Mouse (Mus musculus) heart, embryonic 11.5 days (tissue): ENCODE measurements around the gene Dis3. TPM values are rescaled to one million over a fixed set of nuclear protein-coding genes. Genes with fewer than 3 reads are reported as not detected.

ENCODE experiments used
- ATAC-seq: fragments of 200-750 bp; cut with Nextera tagmentation; replicated peaks from 2 replicates; pipeline ENCODE4 v1.8.0; 2017; ENCODE audit warnings: moderate library complexity; ENCODE audit not compliant: insufficient number of reproducible peaks, low FRiP score, low TSS enrichment
- H3K27ac ChIP-seq: fragments of 300-500 bp; sonication (generic); 2 replicates; pipeline ENCODE4 v1.5.1; 2014; ENCODE audit warnings: mild to moderate bottlenecking, low read depth, low read length
- H3K27me3 ChIP-seq: fragments of 300-500 bp; sonication (generic); 2 replicates; pipeline ENCODE4 v1.6.1; 2014; ENCODE audit warnings: mild to moderate bottlenecking, low read length, mixed read lengths; ENCODE audit not compliant: control insufficient read depth, insufficient read depth
- H3K36me3 ChIP-seq: fragments of 300-500 bp; sonication (generic); 2 replicates; pipeline ENCODE4 v1.6.1; 2014; ENCODE audit warnings: mild to moderate bottlenecking, low read length, moderate library complexity, mixed read lengths; ENCODE audit not compliant: control insufficient read depth, insufficient read depth
- H3K4me1 ChIP-seq: fragments of 300-500 bp; sonication (generic); 2 replicates; pipeline ENCODE4 v1.6.1; 2014; ENCODE audit warnings: low read length; ENCODE audit not compliant: control insufficient read depth, insufficient read depth
- H3K4me2 ChIP-seq: fragments of 300-500 bp; sonication (generic); 2 replicates; pipeline ENCODE4 v1.6.1; 2014; ENCODE audit warnings: mild to moderate bottlenecking, moderate library complexity
- H3K4me3 ChIP-seq: fragments of 300-500 bp; sonication (generic); 2 replicates; pipeline ENCODE4 v1.5.1; 2014; ENCODE audit warnings: low read depth, low read length
- H3K9ac ChIP-seq: fragments of 300-500 bp; sonication (generic); 2 replicates; pipeline ENCODE4 v1.6.1; 2014; ENCODE audit warnings: mild to moderate bottlenecking, low read depth, low read length, moderate library complexity
- H3K9me3 ChIP-seq: fragments of 300-500 bp; sonication (generic); replicated peaks from 2 replicates; pipeline ENCODE4 v1.6.1; 2016; ENCODE audit warnings: low read length; ENCODE audit not compliant: control insufficient read depth
- WGBS: fragments of 180-500 bp; shearing (Covaris S2); extraction: QIAGEN DNeasy Blood & Tissue Kit; methylation state at CpG from one replicate; pipeline ENCODE4 v1.1.7; 2014; ENCODE audit not compliant: insufficient replicate concordance; 5-methylcytosine and 5-hydroxymethylcytosine counted together
- polyA plus RNA-seq: library from polyadenylated mRNA; unstranded; fragments of >200 nt; fragmentation: Nextera tagmentation; extraction: Ambion mirVana; gene quantifications from 2 replicates; pipeline ENCODE4 v1.2.1, GENCODE M21; 2014

Gene Dis3
- polyA plus RNA-seq, 1 experiment from 2014 or later: 31.9 TPM

DNA sequence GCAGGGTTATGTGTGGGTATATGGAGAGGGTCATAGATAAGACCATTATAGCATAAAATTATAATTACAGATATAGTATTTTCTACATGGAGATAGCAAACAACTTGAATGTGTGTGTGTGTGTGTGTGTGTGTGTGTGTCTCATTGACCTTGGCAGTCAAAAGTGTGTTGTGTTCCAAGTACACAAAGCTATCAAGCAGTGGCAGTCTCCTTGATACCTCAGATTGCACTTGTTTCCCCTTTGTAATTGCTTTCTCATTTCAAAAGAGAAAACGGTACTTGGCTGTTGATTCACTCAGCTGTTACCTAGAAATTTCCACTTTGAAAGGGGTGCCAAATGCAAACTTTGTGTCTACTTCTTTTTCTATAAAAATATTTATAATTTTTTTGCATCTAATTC lies 27.9 kb upstream of the Dis3 start:
- Histone ChIP-seq H3K4me2 (no peak overlapping the region), H3K9me3 (no peaks in the 10 kb centered on the region), H3K4me1 (no peaks in the 10 kb centered on the region), H3K27ac (no peak overlapping the region), H3K36me3 (no peaks in the 10 kb centered on the region), H3K27me3 (no peaks in the 10 kb centered on the region), H3K4me3 (no peak overlapping the region), H3K9ac (no peak overlapping the region)
- no peak for ATAC-seq
- 71% methylated on average over 1 of the region's 1 CpGs for WGBS

DNA sequence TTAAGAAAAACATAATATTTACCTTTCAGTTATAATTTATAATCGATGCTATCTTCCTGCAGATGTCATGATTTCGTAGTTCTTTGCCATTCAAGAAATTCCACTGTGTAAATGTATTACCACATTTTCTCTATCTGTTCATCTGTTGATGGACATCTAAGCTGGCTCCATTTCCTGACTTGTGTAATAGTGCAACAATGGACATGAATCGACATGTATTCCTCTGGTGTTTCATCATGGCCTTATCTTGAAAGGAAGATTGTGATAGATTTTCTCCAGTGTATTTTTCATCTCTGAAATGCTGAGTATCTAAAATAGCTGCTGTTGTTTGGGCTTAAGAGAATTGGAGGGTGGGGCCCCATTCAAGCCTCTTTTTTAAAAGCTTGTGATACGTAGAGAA lies 27.1 kb upstream of the Dis3 start:
- no peak for ATAC-seq
- WGBS: 87% methylated on average over 4 of the region's 4 CpGs
- H3K4me1 ChIP-seq: no peaks in the 10 kb centered on the region
- H3K4me2 ChIP-seq: no peak overlapping the region
- H3K4me3 ChIP-seq: no peak overlapping the region
- no peak overlapping the region for H3K27ac ChIP-seq
- 0 out of 2 replicates have a peak, but pooled peaks cover 2% of the 10 kb centered on the region for H3K36me3 ChIP-seq
- no peaks in the 10 kb centered on the region for H3K9me3 ChIP-seq
- H3K9ac ChIP-seq: no peak overlapping the region
- no peaks in the 10 kb centered on the region for H3K27me3 ChIP-seq

DNA sequence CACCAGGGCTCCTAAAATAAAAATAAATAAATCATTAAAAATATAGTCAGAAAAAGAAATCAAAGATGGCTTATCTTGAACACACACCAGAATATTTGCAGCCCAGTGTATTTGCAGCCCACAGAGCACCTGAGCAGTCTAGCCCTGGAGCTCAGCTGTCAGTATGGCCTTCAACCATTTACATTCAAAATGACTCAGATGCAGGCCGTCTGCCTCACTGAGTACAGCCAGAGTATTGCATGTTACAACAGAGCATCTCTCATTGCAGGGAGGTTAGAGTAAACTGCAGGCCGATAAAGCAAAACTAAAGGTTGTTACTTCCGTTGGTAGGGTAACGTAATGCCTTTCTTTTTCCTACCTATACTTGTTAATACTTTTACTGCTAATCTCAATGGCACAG lies 24.5 kb upstream of the Dis3 start:
- no peak for ATAC-seq
- Histone ChIP-seq H3K27ac (no peak overlapping the region), H3K36me3 (0 out of 2 replicates have a peak, but pooled peaks cover 2% of the 10 kb centered on the region), H3K4me3 (no peak overlapping the region), H3K4me1 (no peaks in the 10 kb centered on the region), H3K9ac (no peak overlapping the region), H3K27me3 (no peaks in the 10 kb centered on the region), H3K9me3 (no peaks in the 10 kb centered on the region), H3K4me2 (no peak overlapping the region)
- 93% methylated on average over 4 of the region's 4 CpGs for WGBS

DNA sequence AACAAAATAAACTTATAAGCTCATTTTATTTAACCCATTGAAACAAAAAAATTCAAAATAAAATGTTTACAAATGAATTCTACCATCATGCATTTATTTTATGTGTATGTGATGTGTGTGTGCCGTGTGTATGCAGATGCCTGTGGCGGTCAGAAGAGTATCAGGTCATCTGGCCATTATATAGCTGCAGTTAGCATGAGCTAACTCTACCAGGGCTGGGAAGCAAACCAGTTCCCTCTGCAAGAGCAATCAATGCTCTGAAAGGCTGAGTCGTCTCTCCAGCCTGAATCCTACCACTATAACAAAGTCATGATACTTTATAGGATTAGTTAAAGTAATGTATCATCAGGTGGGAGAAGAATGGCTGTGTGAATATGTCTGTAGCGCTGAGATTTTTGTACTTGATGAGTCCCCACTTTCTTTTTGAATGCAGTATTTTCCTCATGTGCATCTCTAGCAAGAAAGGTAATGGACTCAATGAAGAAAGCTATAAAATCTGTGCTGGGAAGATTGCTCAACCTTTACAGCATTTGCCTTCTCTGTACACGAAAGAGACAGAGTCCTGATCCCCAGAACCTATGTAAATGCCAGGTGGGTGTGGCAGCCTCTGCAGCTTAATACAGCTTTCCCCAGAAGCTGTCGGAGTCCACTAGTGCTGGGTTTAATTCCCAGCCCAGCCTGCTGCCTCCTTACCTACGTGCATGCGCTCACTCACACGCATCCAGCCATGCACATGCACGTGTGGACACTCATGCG lies 22.2 kb upstream of the Dis3 start:
- H3K9me3 ChIP-seq: no peaks in the 10 kb centered on the region
- no peak overlapping the region for H3K4me2 ChIP-seq
- H3K27ac ChIP-seq: no peak overlapping the region
- 88% methylated on average over 11 of the region's 11 CpGs for WGBS
- no peaks in the 10 kb centered on the region for H3K4me1 ChIP-seq
- H3K9ac ChIP-seq: no peak overlapping the region
- H3K36me3 ChIP-seq: 0 out of 2 replicates have a peak, but pooled peaks cover 5% of the 10 kb centered on the region
- ATAC-seq: no peak
- H3K4me3 ChIP-seq: no peak overlapping the region
- no peaks in the 10 kb centered on the region for H3K27me3 ChIP-seq

DNA sequence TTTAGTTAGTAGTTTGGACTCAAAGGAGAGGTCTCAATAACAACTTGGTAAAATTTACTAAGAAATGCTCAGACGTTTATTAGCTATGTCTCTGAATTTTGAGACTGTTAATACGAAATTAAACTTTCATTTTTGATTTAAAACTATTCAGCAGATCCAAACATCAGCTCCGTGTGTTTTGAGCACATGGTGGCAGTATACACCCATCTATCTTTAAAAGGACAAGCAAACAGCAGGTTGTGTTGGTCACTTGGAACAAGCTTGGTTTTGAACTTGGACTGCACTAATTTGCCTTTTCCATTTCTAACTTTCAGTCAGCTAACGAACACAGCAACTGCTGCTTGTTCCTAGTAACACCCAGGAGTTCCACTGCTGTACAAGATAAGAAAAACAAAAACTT lies 18.0 kb upstream of the Dis3 start:
- H3K27ac ChIP-seq: no peak overlapping the region
- no peaks in the 10 kb centered on the region for H3K9me3 ChIP-seq
- H3K4me1 ChIP-seq: no peaks in the 10 kb centered on the region
- no peak overlapping the region for H3K9ac ChIP-seq
- peaks cover 11% of the 10 kb centered on the region; the same call in 1 of the 2 replicates for H3K36me3 ChIP-seq
- H3K27me3 ChIP-seq: no peaks in the 10 kb centered on the region
- H3K4me3 ChIP-seq: no peak overlapping the region
- WGBS: 80% methylated on average over 4 of the region's 4 CpGs
- ATAC-seq: no peak
- no peak overlapping the region for H3K4me2 ChIP-seq

DNA sequence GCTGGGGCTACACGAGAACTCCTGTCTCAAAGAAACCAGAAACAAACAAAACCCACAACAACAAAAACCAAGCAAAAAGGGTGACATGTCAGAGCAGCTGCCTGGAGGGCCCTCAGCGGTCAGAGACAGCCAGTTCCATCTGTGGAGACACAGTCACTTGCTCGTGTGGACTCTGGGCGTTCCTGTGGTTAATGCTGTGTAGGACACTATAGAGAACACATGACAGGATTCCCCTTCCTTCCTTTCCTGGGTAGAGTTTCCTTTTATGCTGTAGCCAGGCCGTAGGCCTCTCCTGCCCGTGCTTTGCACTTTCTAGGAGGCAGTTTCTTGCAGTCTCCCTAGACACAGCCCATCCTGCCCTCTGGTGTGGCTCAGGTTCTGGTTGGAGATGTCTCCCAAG lies 9.2 kb upstream of the Dis3 start:
- H3K4me1 ChIP-seq: no peaks in the 10 kb centered on the region
- no peak overlapping the region for H3K9ac ChIP-seq
- no peaks in the 10 kb centered on the region for H3K27me3 ChIP-seq
- 83% methylated on average over 6 of the region's 6 CpGs for WGBS
- ATAC-seq: no peak
- H3K4me3 ChIP-seq: no peak overlapping the region
- H3K27ac ChIP-seq: no peak overlapping the region
- H3K9me3 ChIP-seq: no peaks in the 10 kb centered on the region
- no peak overlapping the region for H3K4me2 ChIP-seq
- H3K36me3 ChIP-seq: peaks cover 15% of the 10 kb centered on the region

DNA sequence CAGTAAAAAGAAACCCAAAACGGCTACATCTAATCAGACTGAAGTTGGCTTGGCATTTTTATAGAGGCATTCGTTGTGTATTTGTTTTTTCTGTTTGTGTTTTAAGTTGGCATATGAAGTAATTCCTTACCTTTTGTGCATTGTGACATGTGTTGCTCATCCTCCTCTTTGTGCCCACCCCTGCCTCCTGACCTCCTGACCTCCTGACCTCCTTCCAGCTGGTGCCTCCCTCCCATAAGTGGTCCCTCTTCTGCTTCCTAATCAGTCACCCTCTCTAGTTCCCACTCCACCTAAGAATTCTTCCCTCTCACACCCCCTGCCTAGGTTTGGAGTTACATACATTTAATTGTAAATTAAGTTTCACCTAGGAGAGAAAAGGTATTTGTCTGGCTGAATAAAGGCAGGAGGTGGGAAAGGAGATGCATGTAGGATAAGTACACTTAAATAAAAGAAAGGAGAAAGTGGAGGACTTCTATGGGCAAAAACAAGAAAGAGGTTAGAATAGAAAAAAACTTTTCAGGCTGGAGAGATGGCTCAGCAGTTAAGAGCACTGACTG lies 8.1 kb upstream of the Dis3 start:
- H3K9ac ChIP-seq: no peak overlapping the region
- H3K4me1 ChIP-seq: no peaks in the 10 kb centered on the region
- H3K4me3 ChIP-seq: no peak overlapping the region
- H3K36me3 ChIP-seq: peaks cover 12% of the 10 kb centered on the region
- ATAC-seq: no peak
- no peaks in the 10 kb centered on the region for H3K9me3 ChIP-seq
- H3K27me3 ChIP-seq: no peaks in the 10 kb centered on the region
- H3K27ac ChIP-seq: no peak overlapping the region
- WGBS: 89% methylated on average over 2 of the region's 2 CpGs
- no peak overlapping the region for H3K4me2 ChIP-seq

DNA sequence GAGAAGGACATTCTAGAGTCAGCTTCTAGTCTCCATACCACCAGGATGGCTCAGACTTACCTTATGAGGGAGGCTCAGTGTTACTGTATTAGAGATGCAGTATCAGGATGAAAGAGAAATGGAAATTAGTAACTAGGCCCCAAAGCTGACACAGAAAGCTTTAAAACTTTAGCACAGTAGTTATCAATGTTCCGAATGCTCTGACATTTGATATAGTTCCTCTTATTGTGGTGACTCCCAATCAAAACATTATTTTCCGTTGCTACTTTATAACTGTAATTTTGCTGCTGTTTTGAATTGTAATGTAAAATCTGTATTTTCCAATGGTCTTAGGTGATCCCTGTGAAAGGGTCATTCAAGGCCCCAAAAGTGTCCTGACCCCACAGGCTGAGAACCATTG lies 7.1 kb upstream of the Dis3 start:
- Histone ChIP-seq H3K36me3 (peaks cover 12% of the 10 kb centered on the region), H3K9me3 (no peaks in the 10 kb centered on the region), H3K4me2 (no peak overlapping the region), H3K4me1 (no peaks in the 10 kb centered on the region), H3K27ac (no peak overlapping the region), H3K4me3 (no peak overlapping the region), H3K9ac (no peak overlapping the region), H3K27me3 (no peaks in the 10 kb centered on the region)
- no peak for ATAC-seq
- WGBS: 81% methylated on average over 2 of the region's 2 CpGs
